Mouse (Mus musculus) inflammation-experienced regulatory T-cells, adult 16 weeks (primary cell): Measurements from ENCODE around the gene Grasp. TPM values are rescaled to one million over a fixed set of nuclear protein-coding genes. Genes with fewer than 3 reads are reported as not detected.

Experiments
- polyA plus RNA-seq: library from polyadenylated mRNA; unstranded; fragments of 100-300 nt; shearing (Covaris generic); gene quantifications from one replicate; pipeline ENCODE4 v1.2.1, GENCODE M21; 2017

Grasp gene
- polyA plus RNA-seq: 0.18 TPM

DNA sequence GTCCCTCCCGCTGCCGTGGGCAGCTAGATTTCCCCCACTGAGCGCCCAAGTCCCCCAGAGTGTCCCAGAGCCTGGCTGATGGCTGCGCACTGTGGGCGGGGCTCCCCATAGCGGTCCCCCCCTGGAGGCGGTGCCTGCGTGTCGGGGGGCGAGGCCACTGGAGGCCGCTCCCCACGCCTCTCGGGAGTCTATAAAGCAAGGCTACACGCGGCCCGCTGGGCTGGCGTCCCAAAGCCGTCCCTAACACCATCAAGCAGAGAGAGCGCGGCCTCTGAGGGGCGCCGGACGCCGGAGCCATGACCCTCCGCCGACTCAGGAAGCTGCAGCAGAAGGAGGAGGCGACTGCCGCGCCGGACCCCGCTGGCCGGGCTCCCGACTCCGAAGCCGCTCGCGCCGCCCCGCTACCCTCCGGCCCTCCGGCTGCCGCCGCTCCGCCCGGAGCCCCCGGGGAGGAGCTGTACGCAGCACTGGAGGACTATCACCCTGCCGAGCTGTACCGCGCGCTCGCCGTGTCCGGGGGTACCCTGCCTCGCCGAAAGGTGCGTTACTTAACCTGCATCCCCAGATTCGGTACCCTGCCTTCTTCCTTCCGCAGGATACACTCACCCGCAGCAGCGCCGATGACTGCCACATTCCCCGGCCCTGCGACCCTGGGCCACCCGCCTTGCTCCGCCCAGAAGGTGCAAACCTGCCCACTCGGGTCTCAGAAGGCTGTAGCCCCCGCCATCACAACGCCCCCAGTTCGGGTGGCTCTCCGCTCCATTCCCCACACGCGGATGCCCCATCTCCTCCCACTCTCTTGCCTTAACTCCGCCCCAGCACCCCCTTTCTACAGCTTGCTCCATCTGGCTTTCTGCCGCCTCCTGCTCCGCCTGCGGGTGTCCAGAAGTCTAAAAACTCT lies at the start of gene Grasp:
Gene Grasp, plus strand, starts transcription at position 183 of the 901 bp plus-strand sequence.

DNA sequence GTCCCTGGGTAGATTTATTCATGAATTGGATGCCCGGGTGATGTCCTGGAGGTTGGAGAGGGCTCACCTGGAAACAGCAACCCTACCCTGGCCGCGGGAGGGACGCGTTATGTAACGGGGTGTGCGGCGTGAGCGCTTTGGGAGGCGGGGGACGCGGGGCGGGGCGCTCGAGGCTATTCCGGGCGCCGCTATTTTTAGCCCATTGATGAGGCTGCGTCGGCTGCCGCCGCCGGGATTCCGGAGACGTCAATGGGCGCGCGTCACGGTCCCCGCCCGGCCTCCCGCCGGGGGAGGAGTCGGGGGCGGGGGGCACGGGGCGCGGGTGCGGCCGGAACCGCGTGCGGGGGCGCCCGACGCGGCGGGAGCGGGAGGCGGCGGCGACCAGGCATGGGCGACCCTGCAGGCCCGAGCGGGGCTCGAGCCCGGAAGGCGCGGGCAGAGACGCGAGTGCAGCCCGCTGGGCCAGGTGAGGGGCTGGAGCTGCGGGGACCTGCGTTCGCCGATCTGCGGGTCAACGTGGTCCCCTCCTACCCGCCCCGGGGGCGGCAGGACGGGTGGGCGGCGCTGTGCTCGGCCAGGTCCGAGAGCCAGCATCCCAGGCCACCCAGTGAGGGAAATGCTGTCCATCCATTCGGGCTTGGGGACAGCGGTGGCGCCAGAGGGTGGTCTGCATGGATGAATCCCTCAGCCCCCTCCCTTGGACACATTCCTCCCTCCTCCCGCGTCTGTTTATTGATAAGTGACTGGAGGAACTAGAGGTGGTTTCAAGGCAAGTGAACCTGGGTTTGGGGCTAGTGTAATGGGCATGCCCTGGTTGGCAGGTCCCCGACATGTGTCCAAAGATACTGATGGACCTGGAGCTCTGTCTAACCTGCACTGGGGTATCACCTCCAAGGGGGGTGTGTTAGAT lies 30.2 kb downstream of the Grasp start, which contains the start of gene Nr4a1:
Gene Nr4a1, plus strand, starts transcription at position 384 of the 910 bp plus-strand sequence.

Other genes starting within 250 kb of the Grasp start
- gene Gm47841, start 176.8 kb upstream of the Grasp start, polyA plus RNA-seq: not detected
- gene Fignl2, start 145.6 kb upstream of the Grasp start, polyA plus RNA-seq: not detected
- gene Ankrd33, start 108.4 kb upstream of the Grasp start, polyA plus RNA-seq: not detected
- 4.8 TPM for gene Acvrl1, start 95.7 kb upstream of the Grasp start, polyA plus RNA-seq
- gene Acvr1b, start 50.1 kb upstream of the Grasp start, polyA plus RNA-seq: 2.8 TPM
- gene Nr4a1, start 30.1 kb downstream of the Grasp start, polyA plus RNA-seq: 95.4 TPM
- gene Atg101, start 60.1 kb downstream of the Grasp start, polyA plus RNA-seq: 81.6 TPM
- gene 6030408B16Rik, start 69.0 kb downstream of the Grasp start, polyA plus RNA-seq: 0.26 TPM
- gene Krt80, start 146.0 kb downstream of the Grasp start, polyA plus RNA-seq: 0.23 TPM
- not detected for gene Krt7, start 186.9 kb downstream of the Grasp start, polyA plus RNA-seq
- gene Krt87, start 214.6 kb downstream of the Grasp start, polyA plus RNA-seq: 0.66 TPM
- gene Krt88, start 223.6 kb downstream of the Grasp start, polyA plus RNA-seq: not detected
- not detected for gene Krt81, start 239.6 kb downstream of the Grasp start, polyA plus RNA-seq
- gene Krt86, start 249.3 kb downstream of the Grasp start, polyA plus RNA-seq: not detected